Mouse (Mus musculus) telencephalon, adult 2 months (tissue): ENCODE measurements around the gene Ptpra.

ENCODE experiments used
- DNase-seq: peaks from one replicate; pipeline ENCODE4 v3.0.0-alpha.2; 2011; ENCODE audit warnings: low read depth, low spot score

The Ptpra gene

DNA sequence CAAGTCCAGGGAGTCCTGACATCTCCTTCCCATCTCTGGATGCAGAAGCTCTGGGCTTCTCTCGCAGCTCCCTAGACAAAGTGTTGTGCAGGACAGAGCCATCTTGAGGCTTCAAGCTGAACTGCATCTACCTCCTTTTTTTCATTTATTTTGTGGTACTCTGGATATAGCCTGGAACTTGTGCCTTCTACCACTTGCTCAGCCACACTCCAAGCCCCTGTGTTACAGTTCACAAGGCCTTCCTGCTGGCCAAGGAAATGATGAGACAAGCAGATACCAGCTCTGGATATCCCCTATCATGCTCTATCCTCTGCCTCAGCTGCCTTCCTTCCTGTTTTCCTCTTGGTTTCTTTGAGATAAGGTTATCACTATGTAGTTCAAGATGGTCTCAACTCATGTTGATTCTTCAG lies 147.5 kb downstream of the Ptpra start:
- peak; percentile 17 for DNase-seq

DNA sequence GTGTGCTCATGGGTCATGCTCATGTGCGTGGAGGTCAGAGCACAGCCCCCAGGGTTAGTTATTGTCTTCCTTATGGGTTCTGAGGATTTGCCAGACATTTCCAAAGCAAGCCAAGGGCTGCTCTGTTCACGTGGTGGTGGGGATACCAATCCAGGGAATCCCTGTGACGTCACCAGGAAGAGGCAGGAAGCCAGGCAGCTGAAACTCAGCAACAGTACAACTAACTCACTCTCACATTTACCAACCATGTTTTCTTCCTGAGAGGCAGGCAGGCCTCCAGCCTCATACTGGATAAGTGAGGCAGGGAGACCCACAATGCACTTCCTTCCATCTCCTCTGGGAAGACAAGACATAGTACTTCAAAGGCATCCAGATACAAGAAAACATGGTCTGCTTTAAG lies 148.3 kb downstream of the Ptpra start:
- no peak for DNase-seq

DNA sequence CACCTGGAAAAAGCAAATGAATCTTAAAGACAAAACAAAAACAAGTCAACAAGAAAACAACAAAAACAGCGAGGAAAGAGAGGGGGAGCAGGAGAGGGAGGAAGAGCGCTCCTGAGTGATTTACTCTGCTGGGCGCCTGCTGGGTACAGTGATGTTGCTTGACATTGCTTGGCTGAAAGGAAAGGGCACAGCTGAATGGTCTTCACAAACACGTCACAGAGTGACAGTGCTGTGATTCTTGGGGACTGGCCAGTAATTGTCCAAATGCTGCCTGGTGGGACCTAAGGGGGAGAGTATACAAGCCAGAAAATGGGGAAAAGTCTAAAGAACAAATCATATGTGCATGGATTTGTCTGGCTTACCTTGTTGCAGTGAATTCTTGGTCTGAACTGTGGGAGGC lies 152.1 kb downstream of the Ptpra start:
- DNase-seq, result no peak
